Mouse (Mus musculus) myocyte (in vitro differentiated cells): ENCODE measurements around the gene Sox15.

Experiments
- E2F4 ChIP-seq: IDR thresholded peaks from one replicate; pipeline ENCODE4 v1.6.1; 2011; ENCODE audit warnings: mild to moderate bottlenecking, control low read depth, moderate library complexity; ENCODE audit not compliant: insufficient read depth
- MAX ChIP-seq: IDR thresholded peaks from one replicate; pipeline ENCODE4 v1.6.1; 2011; ENCODE audit warnings: low read depth, mild to moderate bottlenecking, control low read depth
- MYOD1 ChIP-seq, 3 experiments: IDR thresholded peaks; one replicate each; pipeline ENCODE4 v1.6.1; 2011; ENCODE audit warnings: control low read depth in 2 of 3, low read depth in 2 of 3, mild to moderate bottlenecking in 2 of 3, moderate library complexity in 1 of 3; ENCODE audit not compliant: insufficient read length in 2 of 3, control insufficient read depth in 1 of 3
- POLR2A ChIP-seq: IDR thresholded peaks from one replicate; pipeline ENCODE4 v1.6.1; 2011; ENCODE audit warnings: low read depth, mild to moderate bottlenecking, control low read depth, moderate library complexity; ENCODE audit not compliant: insufficient read length
- POLR2AphosphoS2 ChIP-seq: IDR thresholded peaks from one replicate; pipeline ENCODE4 v1.6.1; 2011; ENCODE audit warnings: low read depth, control low read depth; ENCODE audit not compliant: insufficient read length
- REST ChIP-seq: IDR thresholded peaks from one replicate; pipeline ENCODE4 v1.6.1; 2011; ENCODE audit warnings: mild to moderate bottlenecking, control low read depth, moderate library complexity; ENCODE audit not compliant: insufficient read depth, insufficient read length
- TCF12 ChIP-seq: IDR thresholded peaks from one replicate; pipeline ENCODE4 v1.6.1; 2011; ENCODE audit warnings: mild to moderate bottlenecking, control low read depth; ENCODE audit not compliant: poor library complexity, insufficient read depth, severe bottlenecking
- USF1 ChIP-seq: IDR thresholded peaks from one replicate; pipeline ENCODE4 v1.6.1; 2011; ENCODE audit warnings: low read depth, mild to moderate bottlenecking, control low read depth, moderate library complexity

GRCm38 (mm10) chr11:69661221-69661881 lies 6.2 kb downstream of the Sox15 start:
- TF ChIP-seq TCF12 (no peak), POLR2A (no peak), E2F4 (no peak), MAX (no peak), USF1 (no peak), POLR2AphosphoS2 (no peak), MYOD1 (IDR thresholded peaks at IDR 0.05; ENCODE audit: control insufficient read depth in 1 of 3, insufficient read length in 2 of 3, low read depth in 2 of 3) (no peak), REST (no peak)
